Mouse (Mus musculus) liver, embryonic 14.5 days (tissue): Measurements from ENCODE around the gene Car11. TPM values are rescaled to one million over a fixed set of nuclear protein-coding genes. Genes with fewer than 3 reads are reported as not detected.

Experiments
- ATAC-seq: fragments of 200-750 bp; cut with Nextera tagmentation; 2 replicates; pipeline ENCODE4 v1.8.0; 2017; ENCODE audit warnings: moderate number of reproducible peaks, mild to moderate bottlenecking, moderate library complexity; ENCODE audit not compliant: insufficient read depth
- DNase-seq, 3 experiments: peaks; one replicate each; pipeline ENCODE4 v3.0.0-alpha.2; 2012 to 2013; ENCODE audit warnings: low read depth in 3 of 3, low spot score in 3 of 3
- H3K27ac ChIP-seq: fragments of 300-500 bp; sonication (generic); 2 replicates; pipeline ENCODE4 v1.5.1; 2014; ENCODE audit warnings: moderate library complexity, mild to moderate bottlenecking, control low read depth, inconsistent platforms
- H3K27me3 ChIP-seq: fragments of 300-500 bp; sonication (generic); 2 replicates; pipeline ENCODE4 v1.6.1; 2014; ENCODE audit warnings: mild to moderate bottlenecking, low read length, moderate library complexity; ENCODE audit not compliant: control insufficient read depth, insufficient read depth
- H3K36me3 ChIP-seq: fragments of 300-500 bp; sonication (generic); replicated peaks from 2 replicates; pipeline ENCODE4 v1.6.1; 2014; ENCODE audit warnings: low read depth; ENCODE audit not compliant: control insufficient read depth, insufficient read depth
- H3K4me1 ChIP-seq, 2 experiments: fragments of 200-500 bp in 1 of 2; fragments of 300-500 bp in 1 of 2; sonication (generic) in 1 of 2; replicated peaks; 2 replicates each; pipeline ENCODE4 v1.6.1; 2012 to 2014; ENCODE audit warnings: antibody characterized with exemption in 1 of 2, inconsistent platforms in 1 of 2, low read length in 1 of 2; ENCODE audit not compliant: control insufficient read depth in 2 of 2, insufficient read depth in 2 of 2
- H3K4me2 ChIP-seq: fragments of 300-500 bp; sonication (generic); 2 replicates; pipeline ENCODE4 v1.6.1; 2014; ENCODE audit warnings: low read depth, mild to moderate bottlenecking, control low read depth, moderate library complexity
- H3K4me3 ChIP-seq, 2 experiments: fragments of 200-500 bp in 1 of 2; fragments of 300-500 bp in 1 of 2; sonication (generic) in 1 of 2; 2 replicates each; pipeline ENCODE4 v1.5.1; 2012 to 2014; ENCODE audit warnings: low read depth in 2 of 2, low read length in 2 of 2, mild to moderate bottlenecking in 2 of 2, control low read depth in 1 of 2, inconsistent platforms in 1 of 2, moderate library complexity in 1 of 2; ENCODE audit not compliant: insufficient read depth in 1 of 2
- H3K9ac ChIP-seq: fragments of 300-500 bp; sonication (generic); replicated peaks from 2 replicates; pipeline ENCODE4 v1.6.1; 2014; ENCODE audit warnings: mild to moderate bottlenecking, control low read depth, moderate library complexity
- H3K9me3 ChIP-seq: fragments of 300-500 bp; sonication (generic); 2 replicates; pipeline ENCODE4 v1.6.1; 2016; ENCODE audit warnings: low read length, mixed read lengths; ENCODE audit not compliant: control insufficient read depth
- CTCF ChIP-seq: IDR thresholded peaks from 2 replicates; pipeline ENCODE4 v1.5.1; 2016; ENCODE audit warnings: antibody characterized with exemption, low read depth, control low read depth
- EP300 ChIP-seq: IDR thresholded peaks from 2 replicates; pipeline ENCODE4 v1.6.1; 2016; ENCODE audit warnings: antibody characterized with exemption, low read depth
- WGBS: fragments of 180-500 bp; shearing (Covaris S2); extraction: QIAGEN DNeasy Blood & Tissue Kit; methylation state at CpG from one replicate; pipeline ENCODE4 v1.1.7; 2014; ENCODE audit not compliant: insufficient replicate concordance; 5-methylcytosine and 5-hydroxymethylcytosine counted together
- polyA plus RNA-seq, 2 experiments: library from polyadenylated mRNA; depleted of rRNA in 1 of 2; stranded (reverse) in 1 of 2; unstranded in 1 of 2; fragments of >200 nt; fragmentation: Nextera tagmentation in 1 of 2; extraction: Ambion mirVana in 1 of 2; gene quantifications; 2 replicates each; pipeline versions ENCODE4 v1.2.1 to v1.2.3; 2012 to 2014

Car11 gene
- polyA plus RNA-seq, 2 experiments, result 0.23 to 0.44 TPM

GRCm38 (mm10) chr7:45719738-45720412 lies 20.2 kb downstream of the Car11 start:
- ATAC-seq (no peak), DNase-seq (no peak)
- peak overlapping the region; percentile 81 for H3K4me2 ChIP-seq
- H3K27ac ChIP-seq, result no peak overlapping the region
- H3K4me1 ChIP-seq, result peaks cover 16 to 21% of the 10 kb centered on the region in 2 experiments
- peaks cover 41% of the 10 kb centered on the region for H3K36me3 ChIP-seq
- no peaks in the 10 kb centered on the region for H3K9me3 ChIP-seq
- no peaks in the 10 kb centered on the region for H3K27me3 ChIP-seq
- H3K9ac ChIP-seq, result peak overlapping the region; percentile 99
- TF ChIP-seq CTCF (no peak), EP300 (no peak)
- H3K4me3 ChIP-seq, result peak overlapping the region in 1 of 2 experiments; percentile 90; a peak in 2 of 4 replicates
- 84% methylated on average over 15 of the region's 16 CpGs for WGBS

DNA sequence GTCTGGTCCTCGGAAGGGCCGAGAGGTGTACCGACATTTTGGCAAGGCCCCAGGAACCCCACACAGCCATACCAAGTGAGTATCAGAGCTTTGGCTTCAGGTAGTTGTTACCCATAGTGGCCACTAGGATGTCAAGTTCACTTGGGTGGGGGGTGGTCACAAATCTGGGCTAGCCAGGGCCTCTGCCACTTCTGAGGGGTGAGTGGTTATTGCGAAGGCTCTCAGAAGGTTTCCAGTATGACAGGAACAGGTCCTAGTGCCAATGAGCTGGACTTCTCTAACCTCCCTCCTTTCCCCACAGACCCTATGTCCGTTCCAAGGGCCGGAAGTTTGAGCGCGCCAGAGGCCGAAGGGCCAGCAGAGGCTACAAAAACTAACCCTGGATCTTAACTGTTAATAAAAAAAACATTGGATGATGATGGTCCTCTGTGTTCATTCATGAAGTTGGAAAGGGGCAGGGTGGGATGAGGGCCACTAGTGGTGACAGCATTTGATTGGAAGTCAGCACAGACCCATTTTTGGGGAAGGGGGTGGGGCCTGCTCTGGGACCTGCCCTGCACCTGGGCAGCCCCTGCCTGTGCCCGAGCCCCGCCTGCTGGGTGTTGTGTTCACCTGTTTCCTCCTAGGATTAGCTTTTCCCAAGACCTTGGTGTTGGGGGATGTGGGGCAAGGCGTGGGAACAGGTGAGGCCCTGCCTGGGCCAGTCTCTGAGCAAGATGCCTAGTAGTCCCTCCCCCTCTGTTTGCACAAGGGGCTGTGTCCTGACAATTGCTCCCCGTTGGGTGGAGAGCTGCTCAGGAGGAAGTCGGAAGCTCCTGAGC lies 21.0 kb downstream of the Car11 start, which contains the start of gene Fam83e:
Fam83e (plus strand) TSS at position 800 of the 821 bp plus-strand sequence.
- Histone ChIP-seq H3K4me1 (peaks cover 13 to 17% of the 10 kb centered on the region in 2 experiments), H3K27ac (no peak within 1 kb of the TSS), H3K4me2 (peak within 1 kb of the TSS; percentile 81; the same call in 1 of the 2 replicates), H3K27me3 (no peaks in the 10 kb centered on the region), H3K9me3 (no peaks in the 10 kb centered on the region), H3K4me3 (0 out of 4 replicates have a peak within 1 kb of the TSS, but pooled peaks of 1 of the 2 experiments have one; percentile 10), H3K36me3 (peaks cover 41% of the 10 kb centered on the region), H3K9ac (no peak within 1 kb of the TSS)
- ATAC-seq (no peak), DNase-seq (no peak)
- WGBS, result 77% methylated on average over 14 of the region's 14 CpGs
- TF ChIP-seq CTCF (peak; percentile 41), EP300 (no peak)

- Histone ChIP-seq H3K27me3 (no peaks in the 10 kb centered on the region), H3K4me1 (peaks cover 8 to 13% of the 10 kb centered on the region in 2 experiments; a peak in 2 of 4 replicates), H3K36me3 (peaks cover 41% of the 10 kb centered on the region), H3K9ac (no peak overlapping the region), H3K4me3 (no peak overlapping the region), H3K27ac (no peak overlapping the region), H3K9me3 (no peaks in the 10 kb centered on the region), H3K4me2 (no peak overlapping the region)
- ATAC-seq (no peak), DNase-seq (no peak)
- 69% methylated on average over 7 of the region's 7 CpGs for WGBS
- no peak for TF ChIP-seq EP300
- no peak for TF ChIP-seq CTCF
These were observed 21.6 kb downstream of the Car11 start for GRCm38 (mm10) chr7:45721234-45721571.

GRCm38 (mm10) chr7:45721642-45722347 lies 22.2 kb downstream of the Car11 start:
- H3K36me3 ChIP-seq, result peaks cover 41% of the 10 kb centered on the region
- H3K9ac ChIP-seq, result no peak overlapping the region
- H3K4me1 ChIP-seq, result peaks cover 3 to 8% of the 10 kb centered on the region in 2 experiments; a peak in 1 of 4 replicates
- no peaks in the 10 kb centered on the region for H3K9me3 ChIP-seq
- no peak for DNase-seq
- 63% methylated on average over 13 of the region's 13 CpGs for whole genome bisulfite sequencing
- no peak overlapping the region for H3K27ac ChIP-seq
- no peak for TF ChIP-seq CTCF
- no peak for TF ChIP-seq EP300
- H3K4me2 ChIP-seq, result no peak overlapping the region
- H3K4me3 ChIP-seq, result no peak overlapping the region
- no peak for ATAC-seq
- no peaks in the 10 kb centered on the region for H3K27me3 ChIP-seq

- ATAC-seq, result no peak
- TF ChIP-seq EP300, result no peak
- TF ChIP-seq CTCF, result peak; percentile 27; the same call in 1 of the 2 replicates
- Histone ChIP-seq H3K27me3 (no peaks in the 10 kb centered on the region), H3K4me3 (no peak overlapping the region), H3K36me3 (peaks cover 41% of the 10 kb centered on the region), H3K9me3 (no peaks in the 10 kb centered on the region), H3K4me1 (peaks cover 3 to 8% of the 10 kb centered on the region in 2 experiments; a peak in 1 of 4 replicates), H3K4me2 (no peak overlapping the region), H3K9ac (no peak overlapping the region), H3K27ac (no peak overlapping the region)
- 83% methylated on average over 13 of the region's 13 CpGs for WGBS
- DNase-seq, result no peak
These were observed 22.7 kb downstream of the Car11 start for GRCm38 (mm10) chr7:45722348-45722713.
